Mouse (Mus musculus): ENCODE measurements around the gene Clns1a.

Clns1a gene

GRCm38 (mm10) chr7:97765963-97766347 is 69.5 kb downstream of the Clns1a start:
- DNase-seq (ENCODE audit: low spot score): no peak

- DNase-seq (ENCODE audit: low spot score): no peak
These were observed 70.2 kb downstream of the Clns1a start for GRCm38 (mm10) chr7:97766406-97767166.

GRCm38 (mm10) chr7:97767841-97768240 is 71.4 kb downstream of the Clns1a start:
- DNase-seq (ENCODE audit: low spot score): no peak

GRCm38 (mm10) chr7:97769020-97769419 is 72.6 kb downstream of the Clns1a start:
- no peak for DNase-seq (ENCODE audit: low spot score)

Measured in c-Kit-positive CD71-positive TER-119-positive erythroid progenitor cells, embryonic 14.5 days (primary cell).